41 mouse cellular contexts compared by ENCODE assay signal in the genomic region with DNA sequence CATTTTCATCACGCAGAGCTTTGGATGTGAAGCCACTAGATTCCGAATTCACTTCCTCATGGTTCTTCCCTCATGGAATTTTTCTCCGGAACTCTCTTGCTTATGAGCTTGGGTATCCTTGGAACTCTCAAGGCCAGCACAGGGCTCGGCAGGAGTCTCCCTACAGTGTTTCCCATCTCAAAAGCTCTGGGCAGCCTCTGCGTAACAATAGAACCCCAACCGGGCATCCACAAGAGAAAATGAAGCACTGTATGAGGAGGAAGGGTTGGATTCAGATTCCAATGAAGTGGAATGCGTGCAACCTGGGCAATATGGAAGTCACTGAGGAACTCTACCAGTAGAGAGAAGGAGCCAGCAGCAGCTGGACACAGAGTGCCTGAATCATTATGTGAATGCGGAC. TPM values are rescaled to one million over a fixed set of nuclear protein-coding genes. Genes with fewer than 3 reads are reported as not detected.
"Had no signal": no experiment of that assay in that cellular context is flagged by ENCODE, and none has a peak within 500 bp of the region (broad histone marks: within the 10 kb centered on the region; RNA-seq: fewer than 3 reads in every experiment).

No protein-coding gene starts in this region.

- ATAC-seq: hindbrain, embryonic 16.5 days; hindbrain, postnatal 0 days; inflammation-experienced regulatory T-cells, adult 6 months; intestine, embryonic 15.5 days; intestine, embryonic 16.5 days; intestine, postnatal 0 days had no signal

- DNase-seq: heart, postnatal 10 days; heart, postnatal 14 days; heart, postnatal 36 days; heart, postnatal 4 days; kidney, adult 11 months; kidney, adult 18-20 months; kidney, adult 2 months; kidney, adult 8-10 months; kidney, adult 9 months; kidney, postnatal 10 days; kidney, postnatal 14 days; kidney, postnatal 25 days; kidney, postnatal 36 days; kidney, postnatal 4 days; layer of hippocampus, adult 9-11 months; layer of hippocampus, postnatal 36 days had no signal

- H3K4me3 ChIP-seq: heart, embryonic 12.5 days; heart, embryonic 13.5 days; heart, embryonic 15.5 days; hindbrain, embryonic 10.5 days; hindbrain, embryonic 12.5 days; hindbrain, embryonic 13.5 days; hindbrain, embryonic 15.5 days; intestine, embryonic 15.5 days; kidney, embryonic 15.5 days; layer of hippocampus, adult 2 months; left cerebral cortex, adult 2 months had no signal

- H3K27ac ChIP-seq: heart, embryonic 13.5 days; heart, embryonic 15.5 days; hindbrain, embryonic 10.5 days; hindbrain, embryonic 12.5 days; hindbrain, embryonic 13.5 days; hindbrain, embryonic 14.5 days; hindbrain, embryonic 15.5 days; hindbrain, postnatal 0 days; intestine, embryonic 15.5 days; kidney, embryonic 15.5 days; kidney, postnatal 0 days; layer of hippocampus, adult 2 months; left cerebral cortex, adult 2 months had no signal

- H3K4me2 ChIP-seq: heart, embryonic 12.5 days; heart, embryonic 13.5 days; heart, embryonic 15.5 days; hindbrain, embryonic 12.5 days; hindbrain, embryonic 13.5 days; hindbrain, embryonic 14.5 days; hindbrain, embryonic 15.5 days; intestine, embryonic 15.5 days; kidney, embryonic 15.5 days had no signal

- H3K9ac ChIP-seq: heart, embryonic 12.5 days; heart, embryonic 13.5 days; heart, embryonic 15.5 days; hindbrain, embryonic 12.5 days; hindbrain, embryonic 13.5 days; hindbrain, embryonic 14.5 days; hindbrain, embryonic 15.5 days; intestine, embryonic 15.5 days; kidney, embryonic 15.5 days had no signal

- H3K9me3 ChIP-seq: heart, embryonic 12.5 days; heart, embryonic 13.5 days; heart, embryonic 15.5 days; hindbrain, embryonic 10.5 days; hindbrain, embryonic 12.5 days; hindbrain, embryonic 13.5 days; hindbrain, embryonic 15.5 days; intestine, embryonic 15.5 days; kidney, embryonic 15.5 days had no signal

- H3K36me3 ChIP-seq: heart, embryonic 12.5 days; heart, embryonic 13.5 days; heart, embryonic 15.5 days; hindbrain, embryonic 10.5 days; hindbrain, embryonic 12.5 days; hindbrain, embryonic 13.5 days; hindbrain, embryonic 15.5 days; intestine, embryonic 15.5 days; kidney, embryonic 15.5 days had no signal

- H3K27me3 ChIP-seq: heart, embryonic 12.5 days; heart, embryonic 13.5 days; heart, embryonic 15.5 days; hindbrain, embryonic 12.5 days; hindbrain, embryonic 13.5 days; hindbrain, embryonic 15.5 days; intestine, embryonic 15.5 days; kidney, embryonic 15.5 days had no signal

- H3K4me1 ChIP-seq: heart, embryonic 12.5 days; heart, embryonic 13.5 days; heart, embryonic 15.5 days; hindbrain, embryonic 10.5 days; hindbrain, embryonic 12.5 days; hindbrain, embryonic 13.5 days; hindbrain, embryonic 15.5 days; intestine, embryonic 15.5 days; kidney, embryonic 15.5 days had no signal

RNA-seq across cellular contexts. Expression of a gene that starts 36.6 kb away (rescaled TPM):
- polyA plus RNA-seq: heart, embryonic 12.5 days; heart, embryonic 13.5 days; heart, embryonic 14.5 days; heart, embryonic 15.5 days; heart, embryonic 16.5 days; heart, postnatal 0 days; hindbrain, embryonic 10.5 days; hindbrain, embryonic 11.5 days; hindbrain, embryonic 12.5 days; hindbrain, embryonic 13.5 days; hindbrain, embryonic 14.5 days; hindbrain, embryonic 15.5 days; hindbrain, embryonic 16.5 days; hindbrain, postnatal 0 days; inflammation-experienced regulatory T-cells, adult 6 months; intestine, embryonic 14.5 days; intestine, embryonic 15.5 days; intestine, embryonic 16.5 days; intestine, postnatal 0 days; kidney, adult 2 months; kidney, embryonic 14.5 days; kidney, embryonic 15.5 days; kidney, postnatal 0 days; large intestine, adult 2 months had no signal

RNA-seq across cellular contexts. Expression of a gene that starts 55.3 kb away (rescaled TPM):
- polyA plus RNA-seq: heart, embryonic 12.5 days; heart, embryonic 13.5 days; heart, embryonic 14.5 days; heart, embryonic 15.5 days; heart, embryonic 16.5 days; heart, postnatal 0 days; hindbrain, embryonic 10.5 days; hindbrain, embryonic 11.5 days; hindbrain, embryonic 12.5 days; hindbrain, embryonic 13.5 days; hindbrain, embryonic 14.5 days; hindbrain, embryonic 15.5 days; hindbrain, embryonic 16.5 days; hindbrain, postnatal 0 days; inflammation-experienced regulatory T-cells, adult 6 months; intestine, embryonic 14.5 days; intestine, embryonic 15.5 days; intestine, embryonic 16.5 days; intestine, postnatal 0 days; kidney, adult 2 months; kidney, embryonic 14.5 days; kidney, embryonic 15.5 days; kidney, postnatal 0 days; large intestine, adult 2 months had no signal
